Mouse (Mus musculus) cerebellum, adult 2 months (tissue): ENCODE data around the gene Mplkip. TPM values are rescaled to one million over a fixed set of nuclear protein-coding genes. Genes with fewer than 3 reads are reported as not detected.

ENCODE experiments used
- DNase-seq, 2 experiments: peaks; one replicate each; pipeline ENCODE4 v3.0.0; 2021
- H3K27ac ChIP-seq: fragments of 200-500 bp; 2 replicates; pipeline ENCODE4 v1.5.1; 2012; ENCODE audit warnings: low read length, control low read depth, inconsistent platforms; ENCODE audit not compliant: insufficient read depth
- H3K27me3 ChIP-seq: fragments of 200-500 bp; 2 replicates; pipeline ENCODE4 v1.6.1; 2012; ENCODE audit warnings: inconsistent platforms, mild to moderate bottlenecking, low read length, moderate library complexity; ENCODE audit not compliant: control insufficient read depth, insufficient read depth
- H3K4me1 ChIP-seq: fragments of 200-500 bp; 2 replicates; pipeline ENCODE4 v1.6.1; 2011; ENCODE audit warnings: low read length; ENCODE audit not compliant: control insufficient read depth, insufficient read depth
- H3K4me3 ChIP-seq: fragments of 200-500 bp; replicated peaks from 2 replicates; pipeline ENCODE3; 2011; ENCODE audit warnings: mild to moderate bottlenecking, low read depth, low read length, control low read depth; ENCODE audit not compliant: insufficient read depth
- CTCF ChIP-seq: fragments of 200-500 bp; IDR thresholded peaks from 2 replicates; pipeline ENCODE4 v1.5.1; 2011; ENCODE audit warnings: low read depth, mild to moderate bottlenecking, control low read depth, low read length, moderate library complexity, borderline replicate concordance; ENCODE audit not compliant: insufficient read depth
- POLR2A ChIP-seq: fragments of 200-500 bp; IDR thresholded peaks from 2 replicates; pipeline ENCODE4 v1.6.1; 2011; ENCODE audit warnings: low read length, control low read depth, borderline replicate concordance; ENCODE audit not compliant: insufficient read depth
- WGBS: fragments of 180-500 bp; shearing (Covaris S2); methylation state at CpG from one replicate; pipeline ENCODE4 v1.1.7; 2018; 5-methylcytosine and 5-hydroxymethylcytosine counted together
- polyA plus RNA-seq: library from polyadenylated mRNA; depleted of rRNA; stranded (reverse); fragments of >200 nt; gene quantifications from 2 replicates; pipeline ENCODE4 v1.2.3, GENCODE M21; 2012; rRNA removed

Gene Mplkip
- polyA plus RNA-seq: 7.5 and 7.8 TPM in 2 replicates

DNA sequence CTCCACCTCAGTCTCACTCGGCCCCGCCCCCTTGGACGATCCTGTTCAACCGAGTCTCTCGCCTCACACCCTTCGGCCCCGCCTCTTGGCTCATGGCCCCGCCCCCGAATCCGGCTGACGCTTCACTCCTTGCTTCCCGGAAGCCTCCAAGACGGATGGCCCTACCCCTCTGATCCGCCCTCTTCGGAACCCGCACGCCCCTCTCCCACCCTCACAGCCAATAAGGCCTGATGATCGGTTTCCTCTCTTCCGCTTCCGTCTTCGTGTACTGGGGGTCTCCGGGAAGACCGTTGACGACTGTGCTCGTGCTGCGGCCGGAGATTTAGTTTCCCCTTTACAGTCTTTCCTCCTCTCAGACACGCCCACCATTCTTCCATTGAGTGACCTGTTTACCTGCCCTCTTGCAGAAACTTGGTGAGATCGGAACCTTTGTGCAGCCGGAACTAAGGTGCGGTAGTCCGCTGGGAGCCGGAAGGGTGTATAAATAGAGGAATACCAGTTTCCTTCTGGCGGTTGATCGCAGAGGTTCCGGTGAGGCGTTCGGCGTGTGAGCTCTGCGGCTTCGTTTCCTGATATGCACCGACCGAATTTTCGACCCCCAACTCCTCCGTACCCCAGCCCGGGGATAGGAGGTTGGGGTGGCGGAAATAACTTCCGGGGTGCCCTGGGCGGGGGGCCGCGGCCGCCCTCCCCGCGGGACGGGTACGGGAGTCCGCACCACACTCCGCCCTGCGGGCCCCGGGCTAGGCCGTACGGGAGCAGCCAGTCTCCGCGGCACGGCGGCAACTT, at the start of gene Mplkip, which contains the start of gene Sugct:
TSS of gene Mplkip (plus strand) at position 282 of the 789 bp plus-strand sequence.
TSS of gene Sugct (minus strand) at position 643 of the 789 bp plus-strand sequence.
- no peaks in the 10 kb centered on the region for H3K27me3 ChIP-seq
- 0 out of 2 replicates have a peak, but pooled peaks cover 2% of the 10 kb centered on the region for H3K4me1 ChIP-seq
- H3K4me3 ChIP-seq: peak within 1 kb of the TSS; percentile 64
- peak within 1 kb of the TSS; percentile 30 for H3K27ac ChIP-seq
- TF ChIP-seq POLR2A (peak; percentile 74; the same call in 1 of the 2 replicates), CTCF (no peak)
- peak; percentile 100 for DNase-seq
- under 1% methylated on average over 65 of the region's 66 CpGs for WGBS

DNA sequence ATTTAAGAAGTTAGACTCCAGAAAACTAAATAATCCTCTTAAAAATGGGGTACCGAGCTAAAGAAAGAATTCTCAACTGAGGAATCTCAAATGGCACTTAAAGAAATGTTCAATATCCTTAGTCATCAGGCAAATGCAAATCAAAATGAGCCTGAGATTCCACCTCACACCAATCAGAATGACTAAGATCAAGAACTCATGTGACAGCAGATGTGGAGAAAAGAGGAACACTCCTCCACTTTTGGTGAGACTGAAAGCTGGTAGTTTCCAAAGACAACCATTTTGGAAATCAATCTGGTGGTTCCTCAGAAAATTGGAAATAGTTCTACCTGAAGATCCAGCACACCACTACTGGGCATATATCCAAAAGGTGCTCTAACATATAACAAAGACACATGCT, 27.6 kb upstream of the Mplkip start:
- WGBS: 90% methylated on average over 1 of the region's 1 CpGs
- TF ChIP-seq CTCF (no peak), POLR2A (no peak)

DNA sequence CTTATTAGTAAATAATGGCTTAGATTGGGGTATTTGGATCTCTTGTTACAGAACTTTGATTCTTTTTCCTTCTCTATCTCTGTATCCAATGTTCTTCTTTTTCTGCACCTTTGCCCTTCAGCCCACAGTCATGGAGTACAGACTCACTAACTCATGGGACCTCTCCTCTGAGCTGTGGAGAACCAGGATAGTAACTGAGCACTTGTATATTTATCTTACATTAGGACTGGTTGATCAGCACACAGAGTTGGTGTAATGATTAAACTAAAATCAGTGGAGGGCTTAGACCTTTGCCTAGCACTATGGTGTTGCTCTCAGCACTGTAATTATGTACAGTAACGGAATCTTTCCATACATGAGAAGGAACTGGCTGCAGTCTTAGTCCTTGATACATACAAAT, 23.9 kb upstream of the Mplkip start:
- Histone ChIP-seq H3K27ac (no peak overlapping the region), H3K4me1 (no peaks in the 10 kb centered on the region), H3K4me3 (no peak overlapping the region), H3K27me3 (no peaks in the 10 kb centered on the region)
- 84% methylated on average over 1 of the region's 1 CpGs for WGBS
- no peak for DNase-seq
- TF ChIP-seq POLR2A (no peak), CTCF (no peak)

More for the DNA sequence above, 27.6 kb upstream of the Mplkip start:
- no peak overlapping the region for H3K4me3 ChIP-seq
- no peak for DNase-seq
- no peak overlapping the region for H3K27ac ChIP-seq
- H3K4me1 ChIP-seq: no peaks in the 10 kb centered on the region
- no peaks in the 10 kb centered on the region for H3K27me3 ChIP-seq

GRCm38 (mm10) chr13:17689461-17689860, 5.5 kb upstream of the Mplkip start:
- Histone ChIP-seq H3K4me1 (0 out of 2 replicates have a peak, but pooled peaks cover 2% of the 10 kb centered on the region), H3K4me3 (no peak overlapping the region), H3K27me3 (no peaks in the 10 kb centered on the region), H3K27ac (no peak overlapping the region)
- no peak for TF ChIP-seq CTCF
- TF ChIP-seq POLR2A: no peak
- DNase-seq: no peak

GRCm38 (mm10) chr13:17690686-17691085, 4.3 kb upstream of the Mplkip start:
- no peak for DNase-seq
- Histone ChIP-seq H3K4me1 (0 out of 2 replicates have a peak, but pooled peaks cover 2% of the 10 kb centered on the region), H3K27me3 (no peaks in the 10 kb centered on the region), H3K4me3 (no peak overlapping the region), H3K27ac (no peak overlapping the region)
- no peak for TF ChIP-seq POLR2A
- no peak for TF ChIP-seq CTCF

DNA sequence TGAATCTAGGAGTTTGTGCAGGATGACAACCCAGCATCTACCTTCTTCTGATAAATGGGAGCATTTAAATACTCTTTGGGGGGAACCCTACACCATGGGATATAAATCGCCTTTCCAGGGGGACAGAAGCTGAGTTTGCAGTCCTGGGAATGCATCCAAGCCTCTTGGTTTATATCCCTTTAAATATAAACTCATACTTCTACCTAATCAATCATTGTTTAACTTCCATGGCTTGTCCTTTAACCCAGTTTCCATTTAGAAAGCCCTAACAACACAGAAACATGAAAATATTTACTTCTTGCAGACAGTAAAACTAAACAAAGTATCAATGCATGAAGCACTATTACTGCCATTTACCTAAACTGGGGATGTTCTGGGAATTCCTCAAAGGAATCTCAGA, 3.6 kb upstream of the Mplkip start:
- 0 out of 2 replicates have a peak, but pooled peaks cover 2% of the 10 kb centered on the region for H3K4me1 ChIP-seq
- no peak for DNase-seq
- TF ChIP-seq CTCF (no peak), POLR2A (no peak)
- no peak overlapping the region for H3K4me3 ChIP-seq
- no peak overlapping the region for H3K27ac ChIP-seq
- WGBS: 68% methylated on average over 1 of the region's 1 CpGs
- H3K27me3 ChIP-seq: no peaks in the 10 kb centered on the region

- Histone ChIP-seq H3K27ac (no peak overlapping the region), H3K4me1 (0 out of 2 replicates have a peak, but pooled peaks cover 2% of the 10 kb centered on the region), H3K4me3 (peak overlapping the region; percentile 30), H3K27me3 (no peaks in the 10 kb centered on the region)
- peak in 1 of 2 experiments; percentile 17 for DNase-seq
- 50% methylated on average over 5 of the region's 5 CpGs for WGBS
- no peak for TF ChIP-seq POLR2A
- no peak for TF ChIP-seq CTCF
Measured at GRCm38 (mm10) chr13:17693816-17694215, 1.2 kb upstream of the Mplkip start.

DNA sequence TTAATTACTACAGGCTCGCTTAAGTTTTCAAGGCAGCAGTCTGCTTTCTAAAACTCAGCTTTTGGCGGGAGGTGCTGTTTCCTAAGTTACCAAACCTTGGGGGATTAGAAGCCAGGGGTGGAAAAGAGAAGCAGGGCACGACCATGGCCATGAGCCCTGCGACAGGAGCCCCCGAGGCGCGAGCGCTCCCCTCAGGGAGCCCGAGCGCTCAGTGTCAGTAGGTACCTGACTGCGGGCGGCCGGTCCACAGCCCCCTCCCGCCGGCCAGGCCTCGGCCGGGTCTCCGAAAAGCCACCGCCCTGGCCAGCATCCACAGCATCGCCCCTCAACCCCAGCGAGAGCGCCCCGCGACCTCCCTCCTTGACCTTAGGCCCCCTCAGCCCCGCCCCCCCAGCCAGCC, 578 bp upstream of the Mplkip start:
- peak overlapping the region; percentile 64 for H3K4me3 ChIP-seq
- WGBS: 2% methylated on average over 25 of the region's 25 CpGs
- H3K27ac ChIP-seq: 0 out of 2 replicates have a peak overlapping the region, but pooled peaks have one; percentile 17
- H3K4me1 ChIP-seq: 0 out of 2 replicates have a peak, but pooled peaks cover 2% of the 10 kb centered on the region
- no peaks in the 10 kb centered on the region for H3K27me3 ChIP-seq
- TF ChIP-seq CTCF: no peak
- TF ChIP-seq POLR2A: no peak
- DNase-seq: no peak
